ENCODE assay signal across 9 mouse cellular contexts in the genomic region with DNA sequence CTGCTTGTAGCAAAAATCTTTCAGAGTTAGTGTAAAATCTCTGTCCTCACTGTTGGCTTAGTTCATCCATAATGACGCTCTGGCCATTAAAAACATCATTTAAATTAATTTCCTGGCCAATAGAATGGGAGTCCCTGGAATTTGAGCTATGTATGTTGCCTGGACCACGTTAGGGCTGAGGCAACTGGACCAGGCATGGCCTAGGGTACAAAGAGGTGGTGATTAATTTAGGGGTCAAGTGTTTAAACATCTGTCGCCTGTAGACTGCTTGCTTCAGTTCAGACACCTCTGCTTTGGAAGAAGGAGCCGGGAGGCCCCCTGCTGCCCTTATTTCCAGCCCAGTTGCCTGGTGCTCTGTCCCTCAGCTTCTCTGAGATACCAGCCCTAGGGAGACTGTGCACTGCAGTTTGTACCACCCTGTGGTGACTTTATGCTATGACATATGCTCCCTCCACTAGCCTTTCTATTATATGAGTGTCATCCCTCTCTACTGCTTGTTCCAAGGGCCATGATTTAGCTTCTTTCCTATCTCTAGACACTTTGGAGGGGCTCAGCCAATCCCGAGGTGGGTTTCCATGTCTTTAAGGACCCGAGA.
DNase-seq lines count a peak whose midpoint lies in the region; ATAC-seq lines count a peak whose summit lies in the region.
"Had no signal": no experiment of that assay in that cellular context is flagged by ENCODE, and none has a peak within 500 bp of the region (broad histone marks: within the 10 kb centered on the region; RNA-seq: fewer than 3 reads in every experiment).

No protein-coding gene starts in this region.

- no peaks in the 10 kb centered on the region for H3K9me3 ChIP-seq in heart, embryonic 16.5 days (replicated peaks; ENCODE audit: control insufficient read depth, low read length)
- no peaks in the 10 kb centered on the region for H3K9me3 ChIP-seq in limb, embryonic 10.5 days (replicated peaks)

- intact Hi-C loops in left cerebral cortex, postnatal 10 days (cut with DNase I) = no loop called here

- no peak overlapping the region for H3K4me3 ChIP-seq in heart, embryonic 16.5 days (ENCODE audit: low read length)
- no peak overlapping the region for H3K4me3 ChIP-seq in limb, embryonic 10.5 days
- H3K4me3 ChIP-seq: erythroblast, embryonic 14.5 days had no signal

- no peak for DNase-seq in heart, adult 18-20 months
- DNase-seq in 3T3-L1 (ENCODE audit: low read depth, low spot score) (peak; percentile 51), R1 (ENCODE audit: low read depth, low spot score) (peak; percentile 18)
- peak; percentile 42 for DNase-seq in limb, embryonic 10.5 days (ENCODE audit: low spot score)
- no peak for DNase-seq in layer of hippocampus, adult 11-12 months (ENCODE audit: low spot score)
- DNase-seq in right cerebral cortex, adult 18-20 months = no peak
- DNase-seq in left cerebral cortex, postnatal 10 days (ENCODE audit: extremely low spot score in 1 of 2, low spot score in 2 of 2) = no peak

- 42% methylated on average over 6 of the region's 6 CpGs for WGBS in heart, embryonic 16.5 days
- 39% methylated on average over 6 of the region's 6 CpGs for WGBS in limb, embryonic 10.5 days

- H3K4me2 ChIP-seq in heart, embryonic 16.5 days (ENCODE audit: low read depth, low read length) = no peak overlapping the region

- H3K27me3 ChIP-seq in heart, embryonic 16.5 days (ENCODE audit: control insufficient read depth, insufficient read depth, low read length) = no peaks in the 10 kb centered on the region
- no peaks in the 10 kb centered on the region for H3K27me3 ChIP-seq in limb, embryonic 10.5 days (ENCODE audit: low read depth, poor library complexity, severe bottlenecking)

- no peaks in the 10 kb centered on the region for H3K4me1 ChIP-seq in heart, embryonic 16.5 days (ENCODE audit: control insufficient read depth, insufficient read depth, low read length)
- peaks cover 43% of the 10 kb centered on the region for H3K4me1 ChIP-seq in limb, embryonic 10.5 days

- ATAC-seq in heart, embryonic 16.5 days (replicated peaks; ENCODE audit: extremely low read depth, insufficient read depth, low FRiP score) = 0 out of 2 replicates have a peak, but pooled peaks have one; percentile 16

- H3K9ac ChIP-seq in heart, embryonic 16.5 days (ENCODE audit: low read length) = no peak overlapping the region

- H3K27ac ChIP-seq in heart, embryonic 16.5 days (ENCODE audit: low read length) = no peak overlapping the region
- H3K27ac ChIP-seq in limb, embryonic 10.5 days = no peak overlapping the region

- no peaks in the 10 kb centered on the region for H3K36me3 ChIP-seq in heart, embryonic 16.5 days (ENCODE audit: control insufficient read depth, insufficient read depth)
- no peaks in the 10 kb centered on the region for H3K36me3 ChIP-seq in limb, embryonic 10.5 days

Comparison
In these comparisons a context has a peak if more than half of its experiments do, and no peak if none do; other contexts are left out.
1. DNase-seq: peak in 3T3-L1 (single experiment), R1 (single experiment) and limb, embryonic 10.5 days (single experiment); none in heart, adult 18-20 months (0 of 2), layer of hippocampus, adult 11-12 months (single experiment), right cerebral cortex, adult 18-20 months (single experiment) and left cerebral cortex, postnatal 10 days (0 of 2).